ENCODE assay signal across 12 mouse cellular contexts in the genomic region with DNA sequence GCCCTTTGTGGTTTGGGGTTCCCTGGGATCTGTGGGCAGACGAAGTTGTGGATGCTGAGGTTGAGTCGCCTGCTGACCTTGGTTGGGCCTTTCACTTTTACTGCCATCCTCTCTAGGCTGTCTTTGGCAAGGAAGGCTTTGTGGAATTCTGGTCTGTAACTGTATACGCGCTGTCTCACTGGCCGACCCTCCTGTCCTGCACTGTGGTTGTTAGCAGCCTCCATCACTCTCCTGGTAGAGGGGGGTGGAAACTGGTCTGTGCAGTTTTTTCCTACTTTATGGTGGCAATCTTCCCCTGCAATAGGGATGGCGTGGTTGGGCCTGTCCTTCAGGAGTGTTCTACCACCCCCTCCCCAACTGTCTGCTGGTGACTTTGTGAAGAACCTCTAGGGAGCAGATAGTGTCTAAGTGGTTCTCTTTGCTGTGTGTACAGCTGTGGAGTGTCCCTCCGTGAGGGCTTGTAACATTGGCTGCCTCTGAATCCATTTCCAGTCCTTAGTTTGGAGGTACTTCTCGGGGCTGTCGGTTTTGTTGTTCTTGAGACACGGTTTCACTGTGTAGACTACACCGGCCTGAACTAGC. TPM values are rescaled to one million over a fixed set of nuclear protein-coding genes. Genes with fewer than 3 reads are reported as not detected.
DNase-seq lines count a peak whose midpoint lies in the region; ATAC-seq and TF ChIP-seq lines count a peak whose summit lies in the region.
"Had no signal": no experiment of that assay in that cellular context is flagged by ENCODE, and none has a peak within 500 bp of the region (broad histone marks: within the 10 kb centered on the region; RNA-seq: fewer than 3 reads in every experiment).

No protein-coding gene starts in this region.

- peak; percentile 14; the same call in 1 of the 2 replicates for ATAC-seq in heart, postnatal 0 days (ENCODE audit: insufficient read depth, low read depth)
- ATAC-seq in embryonic facial prominence, embryonic 14.5 days (ENCODE audit: low read depth) = peak; percentile 76
- ATAC-seq in midbrain, postnatal 0 days (ENCODE audit: low FRiP score) = no peak

- H3K9me3 ChIP-seq in heart, postnatal 0 days (replicated peaks; ENCODE audit: control insufficient read depth, low read length) = no peaks in the 10 kb centered on the region
- H3K9me3 ChIP-seq in embryonic facial prominence, embryonic 14.5 days (ENCODE audit: control insufficient read depth, low read length) = no peaks in the 10 kb centered on the region
- H3K9me3 ChIP-seq in midbrain, postnatal 0 days (ENCODE audit: low read length) = no peaks in the 10 kb centered on the region

- no peak overlapping the region for H3K9ac ChIP-seq in heart, postnatal 0 days (replicated peaks; ENCODE audit: low read depth, low read length)
- no peak overlapping the region for H3K9ac ChIP-seq in heart, adult 2 months (ENCODE audit: low read depth, low read length)
- H3K9ac ChIP-seq in embryonic facial prominence, embryonic 14.5 days (ENCODE audit: low read depth, low read length) = no peak overlapping the region
- H3K9ac ChIP-seq in midbrain, postnatal 0 days (replicated peaks; ENCODE audit: low read length, poor library complexity, severe bottlenecking) = no peak overlapping the region

- no peak overlapping the region for H3K4me3 ChIP-seq in heart, postnatal 0 days (ENCODE audit: low read depth, low read length)
- H3K4me3 ChIP-seq in heart, adult 2 months = no peak overlapping the region
- no peak overlapping the region for H3K4me3 ChIP-seq in spleen, adult 2 months (ENCODE audit: extremely low read depth, insufficient read depth, insufficient read length)
- H3K4me3 ChIP-seq in embryonic facial prominence, embryonic 14.5 days (ENCODE audit: low read depth, low read length) = no peak overlapping the region
- no peak overlapping the region for H3K4me3 ChIP-seq in midbrain, postnatal 0 days (ENCODE audit: low read depth, low read length)

- H3K36me3 ChIP-seq in heart, postnatal 0 days (replicated peaks; ENCODE audit: control insufficient read depth, insufficient read depth, low read length) = peaks cover 21% of the 10 kb centered on the region
- no peaks in the 10 kb centered on the region for H3K36me3 ChIP-seq in heart, adult 2 months (ENCODE audit: control insufficient read depth, insufficient read depth, low read length)
- peaks cover 11% of the 10 kb centered on the region for H3K36me3 ChIP-seq in spleen, adult 2 months (ENCODE audit: control insufficient read depth, insufficient read depth, low read length)
- H3K36me3 ChIP-seq in embryonic facial prominence, embryonic 14.5 days (ENCODE audit: control insufficient read depth, insufficient read depth, low read length) = peaks cover 21% of the 10 kb centered on the region
- peaks cover 14% of the 10 kb centered on the region for H3K36me3 ChIP-seq in midbrain, postnatal 0 days (ENCODE audit: insufficient read depth, low read length)

- H3K27me3 ChIP-seq in heart, postnatal 0 days (ENCODE audit: control insufficient read depth, insufficient read depth, low read length) = no peaks in the 10 kb centered on the region
- no peaks in the 10 kb centered on the region for H3K27me3 ChIP-seq in heart, adult 2 months (ENCODE audit: control insufficient read depth, insufficient read depth, low read length)
- no peaks in the 10 kb centered on the region for H3K27me3 ChIP-seq in spleen, adult 2 months (ENCODE audit: control insufficient read depth, insufficient read depth, low read length)
- no peaks in the 10 kb centered on the region for H3K27me3 ChIP-seq in embryonic facial prominence, embryonic 14.5 days (replicated peaks; ENCODE audit: control insufficient read depth, insufficient read depth, low read length)
- no peaks in the 10 kb centered on the region for H3K27me3 ChIP-seq in midbrain, postnatal 0 days (ENCODE audit: insufficient read depth, low read length)

- intact Hi-C loops in heart, adult 2 months (cut with DNase I) = no loop called here

- TF ChIP-seq EP300 in heart, postnatal 0 days (IDR thresholded peaks at IDR 0.05; ENCODE audit: low read depth) = no peak
- TF ChIP-seq EP300 in heart, adult 2 months (IDR thresholded peaks at IDR 0.05; ENCODE audit: insufficient read depth, low read depth, low read length) = no peak

- 59% methylated on average over 11 of the region's 11 CpGs for WGBS in heart, postnatal 0 days
- WGBS in heart, adult 2 months = 75% methylated on average over 11 of the region's 11 CpGs
- 87% methylated on average over 11 of the region's 11 CpGs for WGBS in spleen, adult 2 months
- WGBS in embryonic facial prominence, embryonic 14.5 days = 48% methylated on average over 11 of the region's 11 CpGs
- WGBS in midbrain, postnatal 0 days = 83% methylated on average over 11 of the region's 11 CpGs

- no peaks in the 10 kb centered on the region for H3K79me2 ChIP-seq in heart, adult 2 months (replicated peaks; ENCODE audit: control insufficient read depth, insufficient read depth, low read length)

- no peaks in the 10 kb centered on the region for H3K4me1 ChIP-seq in heart, postnatal 0 days (ENCODE audit: control insufficient read depth, insufficient read depth)
- no peaks in the 10 kb centered on the region; the same call in 1 of the 2 replicates for H3K4me1 ChIP-seq in heart, adult 2 months (ENCODE audit: control insufficient read depth, insufficient read depth, low read length)
- no peaks in the 10 kb centered on the region for H3K4me1 ChIP-seq in spleen, adult 2 months (ENCODE audit: control insufficient read depth, insufficient read depth, insufficient read length)
- H3K4me1 ChIP-seq in embryonic facial prominence, embryonic 14.5 days (ENCODE audit: control insufficient read depth, insufficient read depth, low read length) = peaks cover 6% of the 10 kb centered on the region; the same call in 1 of the 2 replicates
- H3K4me1 ChIP-seq in midbrain, postnatal 0 days (ENCODE audit: insufficient read depth, low read length) = no peaks in the 10 kb centered on the region

- no peak overlapping the region for H3K4me2 ChIP-seq in heart, postnatal 0 days (ENCODE audit: low read depth, low read length)
- H3K4me2 ChIP-seq in embryonic facial prominence, embryonic 14.5 days (ENCODE audit: low read depth, low read length) = no peak overlapping the region
- no peak overlapping the region for H3K4me2 ChIP-seq in midbrain, postnatal 0 days (ENCODE audit: low read depth, low read length, poor library complexity, severe bottlenecking)

- no peak for TF ChIP-seq CTCF in heart, postnatal 0 days (IDR thresholded peaks at IDR 0.05; ENCODE audit: low read depth)
- no peak for TF ChIP-seq CTCF in heart, adult 2 months (IDR thresholded peaks at IDR 0.05)
- no peak for TF ChIP-seq CTCF in spleen, adult 2 months (IDR thresholded peaks at IDR 0.05; ENCODE audit: extremely low read depth, insufficient read depth, insufficient read length, insufficient replicate concordance)
- no peak for TF ChIP-seq CTCF in midbrain, postnatal 0 days (IDR thresholded peaks at IDR 0.05)

- no peak for TF ChIP-seq POLR2A in heart, adult 2 months (IDR thresholded peaks at IDR 0.05; ENCODE audit: insufficient read depth, low read depth, low read length)
- no peak for TF ChIP-seq POLR2A in spleen, adult 2 months (IDR thresholded peaks at IDR 0.05; ENCODE audit: low read depth, low read length)

- no peak for DNase-seq in heart, postnatal 0 days (ENCODE audit: low spot score)
- no peak for DNase-seq in heart, adult 2 months
- no peak for DNase-seq in spleen, adult 2 months (ENCODE audit: low read depth in 1 of 2, low spot score in 2 of 2)
- no peak for DNase-seq in spleen, postnatal 10 days (ENCODE audit: low spot score in 2 of 2)
- DNase-seq in embryonic facial prominence, embryonic 14.5 days (ENCODE audit: low spot score) = peak; percentile 48
- DNase-seq in frontal cortex, adult 2 months (ENCODE audit: extremely low spot score in 1 of 2, low spot score in 1 of 2) = no peak
- no peak for DNase-seq in ovary, postnatal 14 days (ENCODE audit: low spot score)
- no peak for DNase-seq in midbrain, postnatal 0 days (ENCODE audit: low spot score)
- DNase-seq: adrenal gland, adult 2 months; cerebellum, adult 2 months; layer of hippocampus, postnatal 36 days; lung, adult 2 months had no signal

- H3K27ac ChIP-seq in heart, postnatal 0 days (ENCODE audit: low read depth) = peak overlapping the region; percentile 26; the same call in 1 of the 2 replicates
- H3K27ac ChIP-seq in heart, adult 2 months = no peak overlapping the region
- H3K27ac ChIP-seq in spleen, adult 2 months (ENCODE audit: insufficient read depth, low read length) = peak overlapping the region; percentile 44
- no peak overlapping the region for H3K27ac ChIP-seq in embryonic facial prominence, embryonic 14.5 days (replicated peaks; ENCODE audit: low read depth, low read length)
- no peak overlapping the region for H3K27ac ChIP-seq in midbrain, postnatal 0 days (ENCODE audit: low read depth, low read length)

RNA-seq across cellular contexts. Expression of gene Ltc4s, which starts 14.4 kb away (rescaled TPM):
- total RNA-seq in heart, postnatal 0 days (2014; rRNA removed; ENCODE audit: low replicate concordance) = 5.1 TPM in 1 of 2 replicates, not detected in the other
- polyA plus RNA-seq in heart, postnatal 0 days (2015; fragmentation: Nextera tagmentation; extraction: Ambion mirVana) = 2.2 TPM in 2 replicates
- total RNA-seq in heart, adult 2 months (2021) = 1 to 10 TPM; 8.8 to 10.0 TPM
- 16.2 and 18.1 TPM in 2 replicates for polyA plus RNA-seq in heart, adult 2 months (2012; rRNA removed)
- polyA plus RNA-seq in spleen, adult 2 months (2012; rRNA removed) = 44.9 and 53.9 TPM in 2 replicates
- polyA plus RNA-seq in embryonic facial prominence, embryonic 14.5 days (2014; fragmentation: Nextera tagmentation; extraction: Ambion mirVana) = 3.7 and 5.2 TPM in 2 replicates
- 25.2 and 27.1 TPM in 2 replicates for polyA plus RNA-seq in frontal cortex, adult 2 months (2012; rRNA removed)
- 3.5 and 21.3 TPM in 2 replicates for total RNA-seq in midbrain, postnatal 0 days (2014; rRNA removed)
- polyA plus RNA-seq in midbrain, postnatal 0 days (2015; fragmentation: Nextera tagmentation; extraction: Ambion mirVana) = 5.3 and 6.0 TPM in 2 replicates

RNA-seq across cellular contexts. Expression of gene Maml1, which starts 39.3 kb away (rescaled TPM):
- total RNA-seq in heart, postnatal 0 days (2014; rRNA removed; ENCODE audit: low replicate concordance) = 10.4 and 18.2 TPM in 2 replicates
- polyA plus RNA-seq in heart, postnatal 0 days (2015; fragmentation: Nextera tagmentation; extraction: Ambion mirVana) = 1.9 and 2.2 TPM in 2 replicates
- total RNA-seq in heart, adult 2 months (2021) = 10 to 100 TPM in 1 of 2 experiments, 1 to 10 TPM in 1; 9.7 to 10.7 TPM
- 6.6 and 7.4 TPM in 2 replicates for polyA plus RNA-seq in heart, adult 2 months (2012; rRNA removed)
- 15.0 and 19.3 TPM in 2 replicates for polyA plus RNA-seq in spleen, adult 2 months (2012; rRNA removed)
- polyA plus RNA-seq in embryonic facial prominence, embryonic 14.5 days (2014; fragmentation: Nextera tagmentation; extraction: Ambion mirVana) = 10.0 and 10.7 TPM in 2 replicates
- 7.0 and 7.4 TPM in 2 replicates for polyA plus RNA-seq in frontal cortex, adult 2 months (2012; rRNA removed)
- total RNA-seq in midbrain, postnatal 0 days (2014; rRNA removed) = 12.5 and 12.8 TPM in 2 replicates
- polyA plus RNA-seq in midbrain, postnatal 0 days (2015; fragmentation: Nextera tagmentation; extraction: Ambion mirVana) = 1.5 and 1.6 TPM in 2 replicates

RNA-seq across cellular contexts. Expression of gene Mgat4b, which starts 42.1 kb away (rescaled TPM):
- total RNA-seq in heart, postnatal 0 days (2014; rRNA removed; ENCODE audit: low replicate concordance) = 69.2 and 90.6 TPM in 2 replicates
- 39.4 and 39.6 TPM in 2 replicates for polyA plus RNA-seq in heart, postnatal 0 days (2015; fragmentation: Nextera tagmentation; extraction: Ambion mirVana)
- 10 to 100 TPM; 78.6 to 82.0 TPM for total RNA-seq in heart, adult 2 months (2021)
- 53.8 and 56.7 TPM in 2 replicates for polyA plus RNA-seq in heart, adult 2 months (2012; rRNA removed)
- polyA plus RNA-seq in spleen, adult 2 months (2012; rRNA removed) = 32.6 and 41.5 TPM in 2 replicates
- 22.5 and 22.6 TPM in 2 replicates for polyA plus RNA-seq in embryonic facial prominence, embryonic 14.5 days (2014; fragmentation: Nextera tagmentation; extraction: Ambion mirVana)
- 57.7 and 59.8 TPM in 2 replicates for polyA plus RNA-seq in frontal cortex, adult 2 months (2012; rRNA removed)
- 115 and 152 TPM in 2 replicates for total RNA-seq in midbrain, postnatal 0 days (2014; rRNA removed)
- 77.3 and 77.9 TPM in 2 replicates for polyA plus RNA-seq in midbrain, postnatal 0 days (2015; fragmentation: Nextera tagmentation; extraction: Ambion mirVana)

RNA-seq across cellular contexts. Expression of gene Sqstm1, which starts 42.1 kb away (rescaled TPM):
- 236 and 249 TPM in 2 replicates for total RNA-seq in heart, postnatal 0 days (2014; rRNA removed; ENCODE audit: low replicate concordance)
- 244 and 267 TPM in 2 replicates for polyA plus RNA-seq in heart, postnatal 0 days (2015; fragmentation: Nextera tagmentation; extraction: Ambion mirVana)
- total RNA-seq in heart, adult 2 months (2021) = 100 to 1,000 TPM; 298 to 421 TPM
- polyA plus RNA-seq in heart, adult 2 months (2012; rRNA removed) = 200 and 225 TPM in 2 replicates
- polyA plus RNA-seq in spleen, adult 2 months (2012; rRNA removed) = 113 and 117 TPM in 2 replicates
- 239 and 247 TPM in 2 replicates for polyA plus RNA-seq in embryonic facial prominence, embryonic 14.5 days (2014; fragmentation: Nextera tagmentation; extraction: Ambion mirVana)
- polyA plus RNA-seq in frontal cortex, adult 2 months (2012; rRNA removed) = 334 and 368 TPM in 2 replicates
- 314 and 335 TPM in 2 replicates for total RNA-seq in midbrain, postnatal 0 days (2014; rRNA removed)
- 455 and 484 TPM in 2 replicates for polyA plus RNA-seq in midbrain, postnatal 0 days (2015; fragmentation: Nextera tagmentation; extraction: Ambion mirVana)

Comparison
In these comparisons a context has a peak if more than half of its experiments do, and no peak if none do; other contexts are left out.
1. H3K27ac ChIP-seq: peak in heart, postnatal 0 days (single experiment) and spleen, adult 2 months (single experiment); none in heart, adult 2 months (single experiment), embryonic facial prominence, embryonic 14.5 days (single experiment) and midbrain, postnatal 0 days (single experiment).